Mouse (Mus musculus): ENCODE measurements around the gene Bri3bp.
"Not testable (repeated sequence)": the region's sequence is repeated elsewhere in the genome, so short reads cannot be mapped to it uniquely, and the experiment has no call there.

Gene Bri3bp

GRCm38 (mm10) chr5:125441234-125442114 lies at the start of gene Bri3bp:
Gene Bri3bp (plus strand): TSS chr5:125441568.
- peak; percentile 41 for DNase-seq

GRCm38 (mm10) chr5:125391609-125392008 lies 49.8 kb upstream of the Bri3bp start:
- DNase-seq: peak; percentile 80

- DNase-seq: not testable (repeated sequence)
These were observed 49.2 kb upstream of the Bri3bp start for GRCm38 (mm10) chr5:125392176-125392575.

- no peak for DNase-seq
These were observed 48.8 kb upstream of the Bri3bp start for GRCm38 (mm10) chr5:125392618-125392976.

- DNase-seq: peak; percentile 99
These were observed 48.3 kb upstream of the Bri3bp start for GRCm38 (mm10) chr5:125392977-125393621.

- DNase-seq: peak; percentile 94
These were observed 47.5 kb upstream of the Bri3bp start for GRCm38 (mm10) chr5:125393622-125394603.

GRCm38 (mm10) chr5:125395008-125395407 lies 46.4 kb upstream of the Bri3bp start:
- DNase-seq: no peak

- peak; percentile 23 for DNase-seq
These were observed 40.5 kb upstream of the Bri3bp start for GRCm38 (mm10) chr5:125400903-125401302.

- no peak for DNase-seq
These were observed 38.9 kb upstream of the Bri3bp start for GRCm38 (mm10) chr5:125402476-125402875.

- DNase-seq: no peak
These were observed 38.4 kb upstream of the Bri3bp start for GRCm38 (mm10) chr5:125402991-125403390.

- peak; percentile 76 for DNase-seq
These were observed 37.6 kb upstream of the Bri3bp start for GRCm38 (mm10) chr5:125403481-125404465.

GRCm38 (mm10) chr5:125404536-125404902 lies 36.8 kb upstream of the Bri3bp start:
- DNase-seq: peak; percentile 51

GRCm38 (mm10) chr5:125404903-125405545 lies 36.3 kb upstream of the Bri3bp start:
- peak; percentile 52 for DNase-seq

GRCm38 (mm10) chr5:125405546-125406248 lies 35.7 kb upstream of the Bri3bp start:
- peak; percentile 90 for DNase-seq

GRCm38 (mm10) chr5:125406322-125407016 lies 34.9 kb upstream of the Bri3bp start:
- DNase-seq: peak; percentile 79

- DNase-seq: no peak
These were observed 34.1 kb upstream of the Bri3bp start for GRCm38 (mm10) chr5:125407020-125407830.

- DNase-seq: no peak
These were observed 33.3 kb upstream of the Bri3bp start for GRCm38 (mm10) chr5:125407910-125408575.

GRCm38 (mm10) chr5:125408842-125409241 lies 32.5 kb upstream of the Bri3bp start:
- DNase-seq: peak; percentile 86

Measured in lung, postnatal 10 days (tissue).